Mouse (Mus musculus) kidney, postnatal 36 days (tissue): ENCODE measurements at regions not wholly inside any gene's neighbourhood (a gene's known extent, or its start where the extent isn't known, plus 50 kb on each side); places are given as distances from the start of the nearest gene placed in this dataset.

Experiments used
- DNase-seq, 2 experiments: peaks; one replicate each; pipeline ENCODE4 v3.0.0; 2021 to 2022; ENCODE audit warnings: mixed read lengths in 2 of 2

GRCm38 (mm10) chr7:73294399-73294798 is 80.9 kb upstream of the Rgma start:
- no peak for DNase-seq

GRCm38 (mm10) chr7:73302501-73302900 is 72.8 kb upstream of the Rgma start:
- no peak for DNase-seq

- no peak for DNase-seq
These were observed 71.5 kb upstream of the Rgma start for GRCm38 (mm10) chr7:73303818-73304217.

GRCm38 (mm10) chr7:73304799-73305198 is 70.5 kb upstream of the Rgma start:
- no peak for DNase-seq

- no peak for DNase-seq
These were observed 69.9 kb upstream of the Rgma start for GRCm38 (mm10) chr7:73305286-73305975.

- no peak for DNase-seq
These were observed 69.0 kb upstream of the Rgma start for GRCm38 (mm10) chr7:73306296-73306695.

- DNase-seq, result no peak
These were observed 68.6 kb upstream of the Rgma start for GRCm38 (mm10) chr7:73306728-73307127.

- no peak for DNase-seq
These were observed 67.5 kb upstream of the Rgma start for GRCm38 (mm10) chr7:73307586-73308490.

- no peak for DNase-seq
These were observed 66.3 kb upstream of the Rgma start for GRCm38 (mm10) chr7:73308981-73309380.

- DNase-seq, result no peak
These were observed 65.3 kb upstream of the Rgma start for GRCm38 (mm10) chr7:73310056-73310455.

GRCm38 (mm10) chr7:73310581-73311136 is 64.7 kb upstream of the Rgma start:
- no peak for DNase-seq

GRCm38 (mm10) chr7:73315555-73315954 is 59.8 kb upstream of the Rgma start:
- DNase-seq, result no peak

- no peak for DNase-seq
These were observed 57.7 kb upstream of the Rgma start for GRCm38 (mm10) chr7:73317574-73317973.

- DNase-seq, result no peak
These were observed 56.3 kb upstream of the Rgma start for GRCm38 (mm10) chr7:73319004-73319403.

GRCm38 (mm10) chr7:73319994-73320393 is 55.3 kb upstream of the Rgma start:
- no peak for DNase-seq

- no peak for DNase-seq
These were observed 52.7 kb upstream of the Rgma start for GRCm38 (mm10) chr7:73322466-73323151.

GRCm38 (mm10) chr7:73323556-73323955 is 51.8 kb upstream of the Rgma start:
- DNase-seq, result peak in 1 of 2 experiments; percentile 6

GRCm38 (mm10) chr7:73325503-73325902 is 49.8 kb upstream of the Rgma start:
- no peak for DNase-seq
